Mouse (Mus musculus) kidney, adult 2 months (tissue): ENCODE measurements around the gene Cnksr1. TPM values are rescaled to one million over a fixed set of nuclear protein-coding genes. Genes with fewer than 3 reads are reported as not detected.

Experiments used
- DNase-seq: peaks from one replicate; pipeline ENCODE4 v3.0.0; 2021
- H3K27ac ChIP-seq: fragments of 200-500 bp; 2 replicates; pipeline ENCODE4 v1.5.1; 2012; ENCODE audit warnings: low read depth, low read length, control low read depth, inconsistent platforms; ENCODE audit not compliant: insufficient read depth
- H3K27me3 ChIP-seq: fragments of 200-500 bp; replicated peaks from 2 replicates; pipeline ENCODE4 v1.6.1; 2012; ENCODE audit warnings: mild to moderate bottlenecking, moderate library complexity, low read length, inconsistent platforms; ENCODE audit not compliant: control insufficient read depth, insufficient read depth
- H3K36me3 ChIP-seq: fragments of 200-500 bp; 2 replicates; pipeline ENCODE4 v1.6.1; 2012; ENCODE audit warnings: mild to moderate bottlenecking, moderate library complexity, low read length, inconsistent platforms; ENCODE audit not compliant: control insufficient read depth, insufficient read depth
- H3K4me1 ChIP-seq: fragments of 200-500 bp; 2 replicates; pipeline ENCODE4 v1.6.1; 2011; ENCODE audit warnings: low read length; ENCODE audit not compliant: control insufficient read depth, insufficient read depth
- H3K4me3 ChIP-seq: fragments of 200-500 bp; 2 replicates; pipeline ENCODE4 v1.5.1; 2011; ENCODE audit warnings: mild to moderate bottlenecking, low read depth, low read length, control low read depth; ENCODE audit not compliant: insufficient read depth
- CTCF ChIP-seq: fragments of 200-500 bp; conservative IDR thresholded peaks from 2 replicates; pipeline ENCODE4 v1.5.1; 2011; ENCODE audit warnings: low read depth, mild to moderate bottlenecking, control low read depth, low read length, moderate library complexity, mixed read lengths; ENCODE audit not compliant: insufficient read depth, insufficient read length
- POLR2A ChIP-seq: fragments of 200-500 bp; IDR thresholded peaks from one replicate; pipeline ENCODE4 v1.6.1; 2011; ENCODE audit warnings: low read depth, low read length, control low read depth
- WGBS: fragments of 180-500 bp; shearing (Covaris S2); methylation state at CpG from one replicate; pipeline ENCODE4 v1.1.7; 2018; 5-methylcytosine and 5-hydroxymethylcytosine counted together
- polyA plus RNA-seq: library from polyadenylated mRNA; depleted of rRNA; stranded (reverse); fragments of >200 nt; gene quantifications from 2 replicates; pipeline ENCODE4 v1.2.3, GENCODE M21; 2012

The Cnksr1 gene
- polyA plus RNA-seq, 1 experiment, result 14.9 TPM

DNA sequence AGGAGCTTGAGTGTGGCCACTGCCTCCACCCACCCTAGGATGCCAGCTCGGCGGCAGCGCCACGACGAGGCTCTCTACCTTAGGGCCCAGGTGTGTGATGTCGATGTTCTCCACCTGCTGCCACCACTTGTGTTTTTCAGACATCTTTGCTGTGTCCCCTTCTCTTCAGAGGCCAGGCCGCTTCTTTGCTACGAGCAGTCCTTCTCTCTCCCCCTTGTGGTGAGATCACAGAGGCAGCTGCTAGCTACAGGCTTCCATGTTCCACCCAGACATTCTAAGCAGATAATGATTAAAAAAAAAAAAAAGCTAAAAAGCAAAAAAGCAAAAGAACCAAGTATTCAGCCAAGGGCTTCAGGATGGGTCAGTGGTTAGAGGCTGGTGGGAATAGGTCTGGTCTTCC, 11.0 kb downstream of the Cnksr1 start, which contains the start of gene Catsper4:
Gene Catsper4 (minus strand): TSS at position 190 of the 400 bp plus-strand sequence.
- DNase-seq, result no peak

DNA sequence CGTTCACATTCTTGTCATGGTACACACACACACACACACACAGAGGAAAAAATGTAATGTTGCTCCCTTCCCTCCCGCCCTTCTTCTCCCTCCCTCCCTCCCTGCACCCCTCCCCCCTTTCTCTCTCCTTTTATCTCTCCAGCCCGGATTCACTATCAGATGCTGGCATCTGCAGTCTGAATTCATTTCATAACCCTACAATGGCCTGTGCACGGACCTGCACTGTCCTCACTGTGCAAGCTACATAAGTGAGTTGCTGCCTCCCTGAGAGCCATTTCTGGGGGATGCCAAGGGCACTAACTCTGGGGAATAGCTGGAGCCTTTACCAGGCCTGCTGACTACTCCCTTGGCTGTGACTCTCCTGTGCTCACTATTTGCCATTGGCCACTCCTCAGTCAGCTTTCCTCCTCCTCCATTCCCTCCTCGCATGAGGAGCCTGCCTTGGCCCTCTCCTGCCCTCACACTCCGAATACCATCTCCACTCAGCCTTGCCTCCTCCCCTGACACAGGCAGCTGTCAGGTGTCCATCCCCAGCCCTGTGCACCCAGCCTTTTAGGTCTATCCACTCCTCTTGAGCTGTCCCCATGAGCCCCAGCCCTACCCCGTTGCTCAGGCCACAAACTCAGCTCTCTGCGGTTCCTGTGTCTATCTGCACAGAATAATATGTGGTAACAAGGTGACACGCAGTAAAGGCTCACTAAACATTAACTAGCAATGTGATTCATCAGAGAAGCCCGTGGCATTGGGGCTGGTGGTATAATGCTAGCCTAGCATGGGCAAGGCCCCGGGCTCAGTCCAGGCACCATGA, 15.2 kb downstream of the Cnksr1 start:
- Histone ChIP-seq H3K27ac (peak overlapping the region; percentile 66), H3K27me3 (no peaks in the 10 kb centered on the region), H3K4me1 (peaks cover 4% of the 10 kb centered on the region; the same call in 1 of the 2 replicates), H3K36me3 (no peaks in the 10 kb centered on the region), H3K4me3 (no peak overlapping the region)
- peak; percentile 55 for DNase-seq
- TF ChIP-seq POLR2A, result no peak
- no peak for TF ChIP-seq CTCF
- 35% methylated on average over 11 of the region's 11 CpGs for WGBS

More for the DNA sequence above, 11.0 kb downstream of the Cnksr1 start, which contains the start of gene Catsper4:
- Histone ChIP-seq H3K4me3 (no peak within 1 kb of the TSS), H3K36me3 (no peaks in the 10 kb centered on the region), H3K27me3 (no peaks in the 10 kb centered on the region), H3K4me1 (peaks cover 4% of the 10 kb centered on the region; the same call in 1 of the 2 replicates), H3K27ac (no peak within 1 kb of the TSS)
- TF ChIP-seq POLR2A (no peak), CTCF (no peak; the same call in 1 of the 2 replicates)
- WGBS, result 74% methylated on average over 8 of the region's 8 CpGs

DNA sequence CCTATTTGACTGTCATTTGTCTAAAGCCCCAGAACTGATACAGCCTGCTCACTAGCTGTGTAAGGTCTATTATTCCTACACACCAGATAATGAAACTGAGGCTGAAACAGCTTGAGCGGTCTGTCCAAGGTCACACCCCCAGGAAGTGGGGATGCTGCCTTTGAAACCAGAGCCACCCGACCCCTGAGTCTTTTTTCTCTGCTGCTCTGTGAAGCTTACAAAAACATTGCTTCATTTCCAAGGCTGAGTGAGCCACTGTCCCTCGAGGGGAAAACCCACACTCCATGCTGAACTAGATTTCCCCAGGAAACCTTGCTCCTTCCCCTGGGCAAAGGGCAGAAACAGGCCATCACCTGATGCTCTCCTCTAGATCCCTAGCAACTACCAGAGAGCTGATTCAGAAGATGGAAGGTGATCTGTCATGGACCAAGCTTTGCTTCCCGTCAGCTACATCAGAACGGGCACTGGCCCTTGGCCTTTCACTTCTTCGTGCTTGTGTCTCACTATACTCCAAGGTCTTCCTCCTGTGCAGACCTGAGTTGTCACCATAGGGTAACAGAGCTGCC, 31.6 kb downstream of the Cnksr1 start:
- no peak for TF ChIP-seq POLR2A
- TF ChIP-seq CTCF, result no peak
- Histone ChIP-seq H3K27me3 (no peaks in the 10 kb centered on the region), H3K36me3 (no peaks in the 10 kb centered on the region), H3K4me1 (no peaks in the 10 kb centered on the region), H3K4me3 (no peak overlapping the region), H3K27ac (no peak overlapping the region)
- 26% methylated on average over 6 of the region's 6 CpGs for WGBS
- no peak for DNase-seq

DNA sequence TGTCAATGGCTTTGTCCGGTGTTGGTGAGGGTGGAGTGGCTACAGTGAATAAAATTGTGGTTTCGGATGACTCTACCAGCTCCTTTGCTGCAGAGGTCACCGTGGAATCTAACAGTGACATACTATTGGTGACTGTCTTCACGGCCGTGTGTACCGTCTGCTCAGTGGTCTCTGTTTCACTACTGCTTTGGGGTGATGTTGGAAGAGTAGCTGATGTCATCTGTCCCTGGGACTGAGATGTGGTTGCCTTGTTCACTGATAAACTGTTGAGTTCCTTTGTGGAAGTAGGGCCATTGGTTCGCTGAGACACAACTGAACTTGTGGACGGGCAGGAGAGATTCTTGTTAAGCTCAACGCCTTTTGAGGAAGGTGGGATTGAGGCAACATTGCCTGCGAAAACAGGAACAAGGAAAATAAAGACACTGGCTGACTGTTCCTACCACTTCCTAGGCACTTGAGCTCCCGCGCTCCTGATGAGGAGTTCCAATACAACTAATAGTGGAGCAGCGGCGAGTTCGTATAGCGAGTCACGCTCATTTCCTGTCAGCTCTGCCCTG, 34.8 kb downstream of the Cnksr1 start:
- Histone ChIP-seq H3K36me3 (no peaks in the 10 kb centered on the region), H3K4me1 (no peaks in the 10 kb centered on the region), H3K4me3 (no peak overlapping the region), H3K27ac (no peak overlapping the region), H3K27me3 (no peaks in the 10 kb centered on the region)
- WGBS, result 77% methylated on average over 17 of the region's 17 CpGs
- no peak for DNase-seq
- TF ChIP-seq CTCF (no peak), POLR2A (no peak)

DNA sequence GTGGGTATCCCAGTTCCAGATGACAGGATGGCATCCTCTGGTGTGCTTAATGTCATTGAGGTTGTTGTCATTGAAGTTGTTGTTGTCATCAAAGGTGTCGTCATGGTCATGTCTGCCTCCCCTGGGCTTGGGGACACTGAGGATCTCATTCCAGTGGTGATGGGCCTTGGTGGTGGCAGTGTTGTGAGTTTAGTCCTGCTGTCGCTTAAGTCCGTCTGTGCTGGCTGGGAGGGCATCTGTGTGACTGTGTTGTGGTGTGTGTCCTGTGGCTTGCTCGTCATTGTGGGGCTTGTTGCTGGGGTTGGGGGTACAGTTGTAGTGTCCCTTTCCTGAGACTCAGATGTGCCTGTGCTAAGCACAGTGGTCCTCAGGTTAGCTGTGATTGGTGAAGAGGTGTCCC, 35.3 kb downstream of the Cnksr1 start, which contains the start of gene Gm7534:
Gene Gm7534 (minus strand): TSS at position 101 of the 400 bp plus-strand sequence.
- H3K27ac ChIP-seq, result no peak within 1 kb of the TSS
- no peak for TF ChIP-seq CTCF
- no peak for TF ChIP-seq POLR2A
- DNase-seq, result no peak
- no peaks in the 10 kb centered on the region for H3K36me3 ChIP-seq
- H3K4me1 ChIP-seq, result no peaks in the 10 kb centered on the region
- no peak within 1 kb of the TSS for H3K4me3 ChIP-seq
- 96% methylated on average over 4 of the region's 4 CpGs for WGBS
- no peaks in the 10 kb centered on the region for H3K27me3 ChIP-seq

DNA sequence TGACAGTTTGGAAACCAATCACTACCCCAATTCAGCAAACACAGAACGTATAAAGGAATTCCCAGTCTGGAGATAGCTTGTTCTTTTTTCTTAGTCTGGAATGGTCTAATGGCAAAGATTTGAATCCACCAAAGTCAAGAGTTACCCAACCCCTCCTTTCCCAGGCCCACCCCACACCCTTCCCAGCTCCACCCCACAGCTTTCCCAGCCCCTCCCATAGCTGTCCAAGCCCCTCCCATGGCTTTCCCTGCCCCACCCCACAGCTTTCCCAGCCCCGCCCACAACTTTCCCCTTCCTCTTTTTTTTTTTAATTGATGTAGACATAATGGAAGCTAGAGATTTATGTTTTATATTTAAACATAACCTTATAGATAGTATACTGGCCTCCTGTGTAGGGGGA, 38.8 kb downstream of the Cnksr1 start:
- no peak for DNase-seq
- Histone ChIP-seq H3K27me3 (no peaks in the 10 kb centered on the region), H3K36me3 (no peaks in the 10 kb centered on the region), H3K4me3 (no peak overlapping the region), H3K4me1 (no peaks in the 10 kb centered on the region), H3K27ac (no peak overlapping the region)
- WGBS, result 94% methylated on average over 2 of the region's 2 CpGs
- TF ChIP-seq POLR2A (no peak), CTCF (no peak)

DNA sequence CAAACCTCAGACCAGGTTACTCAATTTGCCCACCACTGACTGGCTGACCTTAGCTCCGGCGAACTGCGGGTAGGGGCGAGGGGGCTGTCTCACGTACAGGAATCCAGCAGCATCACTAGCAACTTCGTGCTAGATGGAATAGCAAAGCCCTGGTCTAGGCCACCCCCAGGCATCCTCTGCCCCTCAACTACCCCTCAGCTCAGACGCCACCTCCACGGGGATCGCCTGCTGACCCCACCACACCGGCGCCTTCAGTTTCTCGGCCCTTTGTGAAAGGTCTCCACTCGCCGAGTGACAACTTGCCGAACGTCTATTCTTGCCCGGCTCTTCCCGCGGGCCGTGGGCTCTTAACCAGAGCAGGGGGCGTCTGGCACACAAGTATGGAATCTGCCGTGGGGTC, 51.9 kb downstream of the Cnksr1 start:
- Histone ChIP-seq H3K4me1 (peaks cover 5% of the 10 kb centered on the region; the same call in 1 of the 2 replicates), H3K27me3 (no peaks in the 10 kb centered on the region), H3K36me3 (no peaks in the 10 kb centered on the region), H3K4me3 (peak overlapping the region; percentile 91), H3K27ac (0 out of 2 replicates have a peak overlapping the region, but pooled peaks have one; percentile 41)
- TF ChIP-seq CTCF (no peak), POLR2A (no peak)
- 3% methylated on average over 22 of the region's 22 CpGs for whole genome bisulfite sequencing
- DNase-seq, result no peak
